Mouse (Mus musculus) cerebellum, adult 9-11 months (tissue): Measurements from ENCODE around the gene Gpr137b.
"Not testable (repeated sequence)": the region's sequence is repeated elsewhere in the genome, so short reads cannot be mapped to it uniquely, and the experiment has no call there.

Source experiments
- DNase-seq: peaks from one replicate; pipeline ENCODE4 v3.0.0; 2022

The Gpr137b gene

DNA sequence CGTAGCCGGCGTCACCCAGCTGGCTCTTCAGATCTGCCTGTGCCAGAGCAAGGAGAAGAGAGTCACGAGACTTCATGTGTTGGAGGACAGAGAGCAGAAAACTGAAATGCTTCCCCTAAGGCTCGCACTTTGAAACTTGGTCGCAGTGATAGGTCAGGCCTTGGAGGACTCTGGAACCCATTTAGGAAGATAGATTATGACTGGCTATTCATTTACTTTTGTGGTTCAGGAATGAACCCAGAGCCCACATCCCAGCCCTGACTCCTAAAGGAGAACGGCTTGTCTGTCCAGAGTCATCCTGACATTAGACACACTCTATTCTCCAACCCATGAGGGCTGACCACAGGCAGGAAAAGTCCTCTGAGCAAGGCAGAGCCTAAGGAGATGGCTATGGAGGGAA is 30.3 kb downstream of the Gpr137b start:
- not testable (repeated sequence) for DNase-seq

DNA sequence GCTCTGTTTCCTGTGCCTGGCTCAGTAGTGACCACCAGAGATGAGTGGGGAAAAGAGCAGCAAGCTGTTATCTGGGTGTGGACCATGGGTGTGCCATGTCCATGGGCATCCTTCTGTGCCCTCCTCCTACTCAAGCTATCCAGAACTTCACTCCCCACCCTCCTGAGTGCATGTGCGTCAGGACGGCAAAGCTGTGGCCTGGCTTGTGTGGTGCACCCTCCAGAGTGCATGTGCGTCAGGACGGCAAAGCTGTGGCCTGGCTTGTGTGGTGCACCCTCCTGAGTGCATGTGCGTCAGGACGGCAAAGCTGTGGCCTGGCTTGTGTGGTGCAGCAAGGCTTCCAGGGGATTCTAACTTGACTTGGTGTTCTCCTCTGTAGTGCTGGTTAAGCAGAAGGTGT is 31.6 kb downstream of the Gpr137b start:
- peak; percentile 33 for DNase-seq

DNA sequence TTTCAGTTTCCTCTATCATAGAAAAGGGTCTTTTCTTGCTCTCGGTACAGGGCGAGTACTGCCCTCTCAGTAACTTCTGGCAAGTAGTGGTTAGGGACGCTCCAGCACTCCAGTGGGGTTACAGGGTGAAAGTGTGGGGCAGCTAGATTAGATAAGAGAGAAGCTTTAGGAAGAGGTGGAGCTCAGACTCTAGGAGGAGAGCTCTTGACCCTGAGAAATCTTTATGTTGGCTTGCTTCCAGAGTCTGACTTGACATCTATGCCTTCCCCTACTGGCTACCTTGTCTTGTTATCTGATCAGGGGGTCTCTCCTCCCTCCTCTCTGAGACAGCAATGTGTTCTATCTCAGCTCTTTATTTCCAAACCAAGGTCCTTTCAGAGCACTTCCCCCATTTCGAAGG is 33.8 kb downstream of the Gpr137b start:
- not testable (repeated sequence) for DNase-seq

DNA sequence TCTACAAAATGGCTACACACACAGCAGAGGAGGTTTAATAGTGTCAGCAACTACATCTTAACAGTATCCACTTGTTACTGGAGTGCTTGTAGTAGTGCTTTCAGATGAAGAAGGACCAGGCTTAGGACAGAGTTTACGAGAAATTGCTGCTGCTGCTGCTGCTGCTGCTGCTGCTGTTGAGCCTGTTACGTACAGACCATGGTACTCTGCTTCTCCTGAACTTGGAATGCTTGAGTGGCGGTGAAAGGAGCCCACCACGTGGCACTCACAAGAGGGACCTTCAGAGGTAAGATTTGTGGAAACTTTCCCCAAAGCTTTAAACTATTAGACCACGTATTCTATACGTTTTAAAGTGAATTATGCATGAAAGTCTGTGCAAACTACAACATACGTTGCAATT is 35.2 kb downstream of the Gpr137b start:
- not testable (repeated sequence) for DNase-seq

DNA sequence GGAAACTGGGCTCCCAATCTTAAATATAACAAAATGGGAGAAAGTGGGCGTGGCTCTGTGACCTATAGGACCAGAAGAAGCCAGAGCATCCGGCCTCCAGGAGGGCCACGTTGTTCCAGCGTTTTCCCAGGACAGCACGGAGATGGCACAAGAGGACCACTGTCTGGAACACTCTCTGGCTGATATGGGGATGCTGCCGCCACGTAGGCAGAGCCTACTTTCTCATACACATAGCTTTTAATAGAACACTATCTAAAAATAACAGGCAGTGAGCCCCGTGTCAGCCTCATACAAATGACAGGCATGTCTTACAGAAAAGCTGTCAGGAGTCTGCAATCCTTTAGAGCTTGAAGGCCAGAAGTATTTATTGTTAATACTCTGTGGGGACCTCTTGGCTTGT is 35.7 kb downstream of the Gpr137b start:
- not testable (repeated sequence) for DNase-seq

DNA sequence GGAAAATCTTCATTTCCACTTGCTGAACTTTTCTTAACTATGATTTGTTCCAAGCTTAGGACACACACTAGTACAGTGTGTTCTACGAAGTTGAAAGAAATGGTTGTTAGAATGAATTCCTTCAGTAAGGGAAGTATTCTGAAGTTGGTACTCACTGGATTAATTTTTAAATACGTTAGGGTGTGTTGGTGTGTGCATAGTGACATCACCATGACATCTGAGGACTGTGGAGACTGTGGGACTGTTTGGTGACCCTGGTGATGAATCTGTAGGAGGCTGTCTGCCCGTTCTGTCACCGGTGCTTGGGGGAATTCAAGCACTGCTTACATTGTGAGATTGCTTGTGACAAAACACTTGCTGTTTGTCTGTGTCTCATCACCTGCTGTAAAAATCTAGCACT is 41.7 kb downstream of the Gpr137b start:
- not testable (repeated sequence) for DNase-seq

DNA sequence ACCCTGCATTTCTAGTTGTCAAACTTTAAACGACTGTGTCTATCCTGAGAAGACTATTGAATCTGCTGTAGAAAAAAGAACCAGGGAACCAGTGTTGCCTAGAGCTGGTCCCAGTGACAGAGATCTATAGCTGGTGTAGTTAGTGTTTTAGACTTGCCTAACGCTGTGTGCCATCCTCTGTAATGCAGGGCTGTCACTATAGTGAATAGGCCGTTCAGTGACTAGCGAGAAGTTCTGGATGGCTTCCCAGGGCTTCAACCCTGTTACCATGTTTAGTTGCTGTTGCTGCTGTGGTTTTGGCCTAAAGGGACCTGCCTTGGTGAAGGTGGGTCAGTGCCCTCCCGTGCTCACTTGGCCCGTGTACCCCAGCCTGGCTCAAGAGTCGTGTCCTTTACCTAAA is 43.1 kb downstream of the Gpr137b start:
- not testable (repeated sequence) for DNase-seq

DNA sequence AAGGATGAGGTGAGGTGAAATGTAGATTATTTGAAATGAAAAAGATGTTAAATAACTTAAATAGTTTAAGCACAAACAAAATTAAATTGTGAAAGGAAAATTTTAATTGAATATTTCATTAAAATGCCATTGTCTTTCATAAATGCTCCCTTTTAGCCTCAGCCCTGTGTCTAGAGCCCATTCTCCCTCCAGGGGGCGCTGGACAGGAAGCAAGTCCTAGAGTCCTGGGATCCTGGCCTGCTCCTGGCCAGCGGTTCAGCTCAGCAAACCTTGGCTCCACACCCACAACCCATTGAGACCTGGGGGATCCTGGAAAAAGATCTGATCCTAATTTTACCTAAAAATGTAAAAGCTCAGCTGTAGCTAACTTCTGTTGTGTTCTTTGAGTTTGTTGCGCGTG is 44.5 kb downstream of the Gpr137b start:
- DNase-seq: no peak

DNA sequence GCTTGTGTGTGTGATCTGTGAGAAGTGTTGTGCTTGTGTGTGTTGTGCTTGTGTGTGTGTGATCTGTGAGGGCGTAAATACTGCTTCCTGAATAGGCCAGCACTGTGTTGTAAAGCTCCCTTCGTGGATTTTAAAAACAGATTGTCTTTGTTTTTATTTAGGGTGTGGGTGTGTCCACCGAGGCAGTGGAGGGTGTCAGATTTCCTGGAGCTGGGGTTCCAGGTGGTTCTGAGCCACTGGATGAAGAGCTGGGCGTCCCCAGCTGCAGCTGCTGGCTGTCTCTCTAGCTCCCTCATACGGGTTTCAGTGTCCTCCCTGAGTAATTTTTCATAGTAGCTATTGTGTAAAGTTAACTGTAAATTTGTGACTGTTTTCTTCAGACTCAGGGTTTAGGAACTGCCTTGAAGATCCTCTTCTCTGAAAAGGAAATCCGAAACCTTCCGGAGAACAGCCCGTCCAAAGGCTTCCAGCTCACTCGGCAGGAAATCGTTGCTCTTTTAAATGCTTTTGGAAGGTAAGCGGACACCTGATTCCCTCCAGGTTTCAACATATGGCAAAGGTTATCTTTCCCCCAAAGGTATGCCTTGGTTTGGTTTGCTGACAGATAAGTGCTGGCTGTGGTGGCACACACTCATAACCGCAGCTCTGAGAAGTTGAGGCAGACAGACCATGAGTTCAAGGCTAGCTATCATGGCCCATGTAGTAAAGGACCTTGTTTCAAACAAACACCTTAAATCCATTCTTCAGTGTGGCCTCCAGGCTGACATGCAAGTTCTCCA is 46.0 kb downstream of the Gpr137b start:
- DNase-seq: not testable (repeated sequence)

DNA sequence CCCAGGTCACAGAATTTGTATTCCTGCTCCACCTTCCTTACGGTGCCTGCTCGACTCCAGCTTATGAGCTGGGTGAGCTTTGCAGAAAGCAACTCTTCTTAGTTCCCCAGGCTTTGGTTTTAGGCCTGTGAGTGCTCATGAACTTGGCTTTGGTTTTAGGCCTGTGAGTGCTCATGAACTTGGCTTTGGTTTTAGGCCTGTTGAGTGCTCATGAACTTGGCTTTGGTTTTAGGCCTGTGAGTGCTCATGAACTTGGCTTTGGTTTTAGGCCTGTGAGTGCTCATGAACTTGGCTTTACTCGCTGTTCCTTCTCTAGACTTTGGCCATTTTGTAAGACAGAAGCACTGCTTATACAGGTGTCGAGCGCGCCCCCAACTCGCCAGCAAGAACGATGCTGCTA is 56.5 kb downstream of the Gpr137b start:
- not testable (repeated sequence) for DNase-seq

DNA sequence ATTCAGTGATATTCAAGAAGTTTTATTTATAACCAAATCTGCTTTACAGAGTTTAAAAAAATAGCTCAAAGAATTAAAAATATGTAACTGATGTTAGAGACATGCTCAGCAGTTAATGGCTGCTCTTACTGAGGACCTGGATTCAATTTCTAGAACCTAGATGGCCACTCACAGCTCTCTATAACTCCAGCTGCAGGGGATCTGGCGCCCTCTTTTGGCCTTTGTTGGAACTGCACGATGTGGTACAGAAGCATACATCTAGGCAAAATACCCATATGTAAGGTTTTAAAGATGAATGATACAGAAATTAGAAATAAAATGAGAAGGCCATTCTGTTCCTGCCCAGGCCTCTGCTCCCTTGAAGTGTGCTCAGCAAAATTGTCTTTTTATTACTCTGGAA is 64.9 kb downstream of the Gpr137b start:
- no peak for DNase-seq
